Mouse (Mus musculus): ENCODE measurements at regions not wholly inside any gene's neighbourhood (a gene's known extent, or its start where the extent isn't known, plus 50 kb on each side); places are given as distances from the start of the nearest gene placed in this dataset.

- DNase-seq (ENCODE audit: low spot score), result no peak
Measured at GRCm38 (mm10) chr9:87452571-87452970, 197.2 kb upstream of the Cep162 start.

GRCm38 (mm10) chr9:87443467-87444235 is 188.3 kb upstream of the Cep162 start:
- DNase-seq (ENCODE audit: low spot score), result no peak

- DNase-seq (ENCODE audit: low spot score), result no peak
Measured at GRCm38 (mm10) chr9:87432072-87432471, 176.7 kb upstream of the Cep162 start.

GRCm38 (mm10) chr9:87431523-87431922 is 176.2 kb upstream of the Cep162 start:
- no peak for DNase-seq (ENCODE audit: low spot score)

- peak; percentile 15 for DNase-seq (ENCODE audit: low spot score)
Measured at GRCm38 (mm10) chr9:87425201-87425600, 169.9 kb upstream of the Cep162 start.

- DNase-seq (ENCODE audit: low spot score), result no peak
Measured at GRCm38 (mm10) chr9:87421175-87421574, 165.8 kb upstream of the Cep162 start.

- peak; percentile 33 for DNase-seq (ENCODE audit: low spot score)
Measured at GRCm38 (mm10) chr9:87419376-87419775, 164.0 kb upstream of the Cep162 start.

GRCm38 (mm10) chr9:87412894-87413293 is 157.6 kb upstream of the Cep162 start:
- no peak for DNase-seq (ENCODE audit: low spot score)

GRCm38 (mm10) chr9:87411044-87411443 is 155.7 kb upstream of the Cep162 start:
- no peak for DNase-seq (ENCODE audit: low spot score)

GRCm38 (mm10) chr9:87409736-87410135 is 154.4 kb upstream of the Cep162 start:
- DNase-seq (ENCODE audit: low spot score), result no peak

GRCm38 (mm10) chr9:87408805-87409204 is 153.5 kb upstream of the Cep162 start:
- DNase-seq (ENCODE audit: low spot score), result no peak

GRCm38 (mm10) chr9:87406476-87406875 is 151.1 kb upstream of the Cep162 start:
- no peak for DNase-seq (ENCODE audit: low spot score)

- DNase-seq (ENCODE audit: low spot score), result no peak
Measured at GRCm38 (mm10) chr9:87405115-87405720, 149.9 kb upstream of the Cep162 start.

- DNase-seq (ENCODE audit: low spot score), result no peak
Measured at GRCm38 (mm10) chr9:87402010-87402409, 146.7 kb upstream of the Cep162 start.

GRCm38 (mm10) chr9:87387516-87387915 is 132.2 kb upstream of the Cep162 start:
- DNase-seq (ENCODE audit: low spot score), result no peak

GRCm38 (mm10) chr9:87383513-87383912 is 128.2 kb upstream of the Cep162 start:
- DNase-seq (ENCODE audit: low spot score), result no peak

GRCm38 (mm10) chr9:87377921-87378320 is 122.6 kb upstream of the Cep162 start:
- no peak for DNase-seq (ENCODE audit: low spot score)

- DNase-seq (ENCODE audit: low spot score), result no peak
Measured at GRCm38 (mm10) chr9:87376731-87377310, 121.5 kb upstream of the Cep162 start.

GRCm38 (mm10) chr9:87372251-87372905 is 117.0 kb upstream of the Cep162 start:
- DNase-seq (ENCODE audit: low spot score), result no peak

GRCm38 (mm10) chr9:87369059-87369458 is 113.7 kb upstream of the Cep162 start:
- no peak for DNase-seq (ENCODE audit: low spot score)

GRCm38 (mm10) chr9:87347008-87347407 is 91.7 kb upstream of the Cep162 start:
- DNase-seq (ENCODE audit: low spot score), result no peak

- DNase-seq (ENCODE audit: low spot score), result no peak
Measured at GRCm38 (mm10) chr9:87346278-87346882, 91.0 kb upstream of the Cep162 start.
